Mouse (Mus musculus): Measurements from ENCODE around the gene Osbpl10. TPM values are rescaled to one million over a fixed set of nuclear protein-coding genes. Genes with fewer than 3 reads are reported as not detected.
A peak's percentile ranks its signal among the peaks of the same experiment; 100 is the strongest.

The Osbpl10 gene
- total RNA-seq, 2 experiments from 2014 or later, result not detected

DNA sequence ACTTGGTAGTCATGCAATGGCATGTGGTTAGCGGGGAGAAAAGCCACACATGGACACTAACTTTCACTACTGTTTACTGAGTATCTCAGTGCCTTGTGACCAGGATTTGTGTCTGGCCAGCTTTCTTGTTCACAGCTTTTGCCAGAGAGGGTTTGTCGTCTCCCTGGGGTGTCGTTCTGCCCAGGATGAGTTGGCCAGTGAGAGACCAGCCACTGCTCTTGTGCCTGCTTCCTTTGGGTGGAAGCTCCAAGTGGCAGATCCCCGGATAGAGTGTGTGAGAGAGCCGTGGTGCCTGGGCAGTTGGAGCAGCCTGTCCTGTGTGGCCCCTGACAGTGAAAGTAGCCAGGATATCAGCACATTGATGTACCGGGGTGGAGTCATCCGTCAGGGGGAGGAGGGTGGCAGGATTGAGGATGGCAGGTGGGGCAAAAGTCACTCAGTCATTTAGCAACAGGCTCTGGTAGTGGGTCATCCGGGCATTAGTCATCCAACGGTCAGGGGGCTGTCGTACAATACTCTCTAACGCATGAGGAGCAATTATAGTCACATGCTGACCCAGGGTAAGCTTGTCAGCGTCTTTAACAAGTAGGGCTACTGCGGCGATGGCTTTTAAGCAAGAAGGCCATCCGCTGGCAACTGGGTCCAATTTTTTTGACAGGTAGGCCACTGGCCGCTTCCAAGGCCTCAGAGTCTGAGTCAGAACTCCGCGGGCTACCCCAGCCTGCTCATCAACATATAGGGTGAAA, 170.8 kb downstream of the Osbpl10 start:
- no peak for ATAC-seq (replicated peaks; ENCODE audit: poor library complexity)

DNA sequence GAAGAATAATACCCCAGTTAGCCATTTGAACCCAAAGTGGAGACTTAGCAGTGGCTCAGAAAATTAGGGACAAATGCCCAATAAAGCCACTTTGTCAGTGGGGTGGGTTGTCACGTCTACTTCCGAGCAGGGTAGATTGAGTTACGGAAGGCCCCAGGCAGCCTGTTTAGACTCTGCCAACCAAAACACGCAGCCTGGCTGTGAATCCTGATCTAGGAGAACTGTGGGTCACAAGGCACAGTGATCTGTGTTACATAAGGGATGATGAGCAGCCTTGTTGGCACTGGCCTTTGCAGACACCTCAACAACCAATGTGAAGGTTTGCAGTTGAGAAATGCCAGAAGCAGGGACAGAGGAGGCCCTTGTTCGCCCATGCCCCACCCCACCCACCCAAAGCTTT, 183.2 kb downstream of the Osbpl10 start:
- no peak for ATAC-seq (replicated peaks; ENCODE audit: poor library complexity)

DNA sequence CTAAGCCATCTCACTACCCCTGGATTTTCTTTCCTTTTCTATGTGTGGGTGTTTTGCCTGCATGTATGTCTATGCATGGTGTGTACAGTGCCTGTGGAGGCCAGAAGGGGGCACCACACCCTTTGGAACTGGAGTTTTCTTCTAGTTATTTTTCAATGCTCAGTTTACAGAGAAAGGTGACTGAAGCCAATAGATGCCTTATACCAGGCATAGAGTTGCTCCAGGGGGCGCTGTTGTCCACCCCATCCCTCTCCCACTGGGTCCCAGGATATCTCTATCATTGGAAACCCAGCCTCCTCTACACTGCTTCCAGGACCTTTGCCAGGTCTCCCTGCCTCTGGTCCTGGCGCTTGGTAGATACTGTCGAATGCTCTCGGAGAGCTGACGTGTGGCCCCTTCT, 184.7 kb downstream of the Osbpl10 start:
- ATAC-seq (replicated peaks; ENCODE audit: poor library complexity), result peak; percentile 78

DNA sequence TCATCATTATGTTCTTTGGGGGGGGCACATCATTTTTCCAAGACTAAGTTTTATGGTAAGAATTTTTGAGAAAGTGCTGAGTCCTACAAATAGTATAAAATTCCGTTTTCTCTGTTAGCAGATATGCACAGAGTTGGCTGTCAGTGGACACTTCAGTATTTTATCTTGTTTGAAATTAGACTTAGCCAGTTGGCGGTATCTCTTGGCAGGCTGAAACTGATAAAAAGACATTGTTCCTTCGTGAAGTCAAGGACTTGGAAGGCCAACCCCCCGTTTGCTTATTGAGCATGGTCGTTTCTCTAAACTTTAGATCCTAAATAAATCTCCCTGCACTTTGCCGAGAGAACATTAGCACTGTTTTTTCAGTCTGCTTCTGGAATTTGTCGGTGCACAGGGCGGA, 185.3 kb downstream of the Osbpl10 start:
- peak; percentile 20 for ATAC-seq (replicated peaks; ENCODE audit: poor library complexity)

DNA sequence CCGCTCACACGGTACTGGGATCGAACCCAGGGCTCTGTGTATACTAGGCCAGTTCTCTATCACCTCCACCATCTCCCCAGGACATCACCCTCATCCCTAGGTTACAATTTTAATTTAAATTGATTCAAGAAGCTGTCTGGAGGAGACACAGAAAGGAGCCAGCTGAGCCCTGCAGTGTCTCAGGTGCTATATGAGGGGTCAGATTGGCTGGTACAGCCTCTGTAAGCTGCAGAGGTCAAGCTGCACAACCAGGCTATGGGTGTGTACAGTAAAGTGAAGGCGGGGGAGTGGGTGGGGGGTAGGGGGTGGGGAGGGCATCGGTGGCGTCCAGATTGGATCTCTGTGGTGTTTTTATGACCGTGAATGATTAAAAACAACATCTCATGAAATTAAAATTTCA, 186.0 kb downstream of the Osbpl10 start:
- no peak for ATAC-seq (replicated peaks; ENCODE audit: poor library complexity)

DNA sequence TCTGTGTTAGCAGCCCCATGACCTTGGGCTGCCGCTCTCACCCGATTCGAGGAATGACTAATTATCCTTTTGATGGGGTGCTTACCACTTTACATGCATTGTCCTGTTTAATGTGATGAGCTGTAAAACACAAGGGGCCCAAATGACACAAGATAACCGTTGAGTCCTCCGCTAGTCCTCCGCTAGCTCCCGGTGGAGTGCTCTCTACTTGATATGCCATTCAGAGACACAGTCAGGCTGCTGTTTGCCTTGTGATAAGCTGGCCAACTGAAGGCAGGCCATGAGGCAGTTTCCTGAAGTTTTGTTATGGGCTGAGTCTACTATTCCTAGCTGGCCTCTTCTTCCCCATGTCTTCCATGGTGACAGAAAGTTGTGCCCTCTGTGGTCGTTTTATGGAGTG, 187.6 kb downstream of the Osbpl10 start:
- peak; percentile 67 for ATAC-seq (replicated peaks; ENCODE audit: poor library complexity)

DNA sequence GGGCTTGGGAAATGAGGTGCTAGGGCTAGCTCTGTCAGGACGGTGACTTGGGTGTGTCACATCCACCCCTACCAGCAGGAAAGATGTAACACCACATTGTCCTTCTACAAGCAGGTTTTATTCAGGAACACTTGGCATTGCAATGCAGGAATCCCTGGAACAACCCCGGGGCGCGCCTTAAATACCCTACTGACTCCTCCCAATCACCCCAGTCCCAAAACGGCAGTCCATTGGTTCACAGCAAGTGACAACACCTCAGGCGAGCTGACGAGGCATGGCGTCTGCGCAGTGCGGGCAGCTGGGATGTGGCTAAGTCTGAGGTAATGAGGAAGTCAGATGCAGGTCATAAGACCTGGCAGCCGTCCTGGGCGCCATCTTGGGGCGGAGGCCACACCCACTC, 191.2 kb downstream of the Osbpl10 start:
- ATAC-seq (replicated peaks; ENCODE audit: poor library complexity), result no peak

DNA sequence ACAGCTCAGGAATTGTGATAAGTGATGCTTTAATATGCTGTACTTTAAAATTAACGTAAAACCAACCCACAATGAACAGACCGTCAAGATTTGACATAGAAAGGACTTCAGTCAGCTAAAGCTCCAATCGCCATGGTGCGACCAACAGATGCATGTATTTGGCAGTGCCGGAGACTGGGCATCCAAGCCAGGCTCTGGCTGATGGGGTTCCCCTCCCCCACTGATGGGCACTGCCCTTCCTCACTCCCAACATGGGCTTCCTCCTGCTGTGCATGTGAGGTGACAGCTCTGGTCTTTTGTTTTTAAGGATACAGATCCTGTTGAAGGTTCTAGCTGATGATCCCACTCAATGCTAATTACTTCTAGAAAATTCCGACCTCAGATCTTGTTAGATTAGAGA, 193.7 kb downstream of the Osbpl10 start:
- ATAC-seq (replicated peaks; ENCODE audit: poor library complexity), result no peak

DNA sequence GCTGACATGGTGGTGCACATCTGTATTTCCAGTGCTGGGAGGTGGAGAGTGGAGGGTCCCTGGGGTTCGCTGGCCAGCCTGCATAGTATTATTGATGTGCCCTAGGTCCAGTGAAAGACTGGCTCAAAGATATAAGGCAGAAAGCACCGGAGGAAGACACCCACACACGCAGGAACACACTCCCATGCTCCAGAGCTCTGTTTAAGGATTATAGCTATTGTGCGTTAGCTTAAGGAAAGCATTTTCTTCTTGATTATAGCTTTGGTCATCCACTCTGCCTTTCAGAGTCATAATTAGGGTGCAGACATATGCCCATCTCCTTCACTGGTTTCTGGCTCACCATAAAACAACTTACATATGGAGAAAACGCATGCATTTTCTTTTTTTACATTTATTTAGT, 200.8 kb downstream of the Osbpl10 start:
- no peak for ATAC-seq (replicated peaks; ENCODE audit: poor library complexity)

DNA sequence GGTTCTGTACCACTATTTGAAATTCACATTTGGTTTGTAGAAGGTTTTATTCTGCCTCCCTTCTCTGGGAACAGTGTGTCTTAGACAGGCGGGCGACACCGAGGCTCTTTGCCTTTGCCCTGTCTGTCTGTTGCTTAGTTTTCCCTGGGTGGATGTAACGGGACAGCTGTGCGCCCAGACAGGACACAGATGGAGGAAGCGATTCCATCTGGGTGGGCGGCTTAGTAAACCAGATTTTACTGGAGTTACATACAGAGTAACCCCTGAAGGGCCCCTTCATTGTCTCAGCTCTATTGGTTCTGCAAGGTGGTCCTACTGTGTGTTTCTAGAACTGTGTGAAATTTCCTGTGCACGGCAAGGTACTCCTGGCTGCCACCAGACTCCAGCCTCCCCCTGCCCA, 201.6 kb downstream of the Osbpl10 start:
- 0 out of 2 replicates have a peak, but pooled peaks have one; percentile 20 for ATAC-seq (replicated peaks; ENCODE audit: poor library complexity)

DNA sequence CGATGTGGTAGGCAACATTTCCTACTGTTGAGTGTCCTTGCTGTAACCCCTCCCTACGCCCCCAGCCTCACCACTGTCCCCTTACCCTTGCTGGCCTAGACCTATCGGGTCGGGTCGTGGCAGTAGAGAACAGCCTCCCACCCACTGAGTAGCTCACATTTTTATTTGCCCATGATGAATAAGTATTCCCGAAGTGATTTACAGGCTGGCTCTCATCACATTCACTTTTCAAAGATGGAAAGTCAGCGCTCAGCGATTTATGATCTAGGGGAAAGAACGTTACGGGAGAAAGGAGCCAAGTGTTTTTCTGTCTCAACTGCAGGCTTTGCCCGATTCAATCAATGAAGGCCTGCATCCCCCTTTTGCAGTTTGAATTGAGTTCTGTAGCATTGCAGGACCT, 208.0 kb downstream of the Osbpl10 start:
- ATAC-seq (replicated peaks; ENCODE audit: poor library complexity), result no peak

DNA sequence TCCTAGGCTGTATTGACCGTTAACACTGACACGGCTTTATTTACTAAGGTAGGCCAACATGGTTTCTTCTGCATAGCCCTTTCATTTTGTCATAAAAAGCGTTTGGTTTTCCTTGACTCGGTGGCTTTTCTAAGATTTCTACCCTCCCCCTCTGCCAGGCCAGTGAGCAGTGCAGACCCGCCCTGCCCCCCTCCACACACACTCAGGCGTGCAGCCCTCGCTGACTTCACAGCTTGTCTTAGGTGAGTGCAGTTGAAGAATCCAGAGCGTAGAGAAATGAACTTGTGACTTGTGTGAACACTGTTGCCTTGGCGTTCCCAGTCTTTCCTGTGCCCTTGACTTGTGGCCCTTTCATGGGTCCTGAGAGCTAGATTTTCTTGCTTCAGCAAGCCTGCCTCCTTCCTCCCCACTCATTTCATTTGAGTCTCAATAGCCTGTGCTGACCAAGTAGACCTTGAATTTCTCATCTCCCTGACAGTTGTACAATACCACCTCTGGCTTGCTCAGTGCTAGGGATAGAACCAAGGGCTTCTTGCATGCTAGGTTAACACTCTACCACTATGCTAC, 212.1 kb downstream of the Osbpl10 start:
- ATAC-seq (replicated peaks; ENCODE audit: poor library complexity), result no peak

DNA sequence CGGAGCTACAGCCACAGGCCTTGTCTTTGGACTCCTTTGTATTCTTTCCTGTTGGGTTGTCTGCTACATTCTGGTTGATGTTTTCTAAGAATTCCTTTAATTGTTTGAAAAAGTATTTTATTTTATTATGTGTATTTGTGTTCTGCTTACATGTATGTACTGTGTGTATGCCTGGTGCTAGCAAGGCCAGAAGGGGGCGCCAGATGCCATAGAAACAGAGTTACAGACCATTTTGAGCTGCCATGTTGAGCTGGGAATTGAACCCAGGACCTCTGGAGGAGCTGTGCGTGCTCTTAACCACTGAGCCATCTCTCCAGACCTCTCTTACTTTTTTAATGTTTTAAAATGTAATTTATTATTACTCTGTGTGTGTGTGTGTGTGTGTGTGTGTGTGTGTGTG, 214.5 kb downstream of the Osbpl10 start:
- 0 out of 2 replicates have a peak, but pooled peaks have one; percentile 30 for ATAC-seq (replicated peaks; ENCODE audit: poor library complexity)

DNA sequence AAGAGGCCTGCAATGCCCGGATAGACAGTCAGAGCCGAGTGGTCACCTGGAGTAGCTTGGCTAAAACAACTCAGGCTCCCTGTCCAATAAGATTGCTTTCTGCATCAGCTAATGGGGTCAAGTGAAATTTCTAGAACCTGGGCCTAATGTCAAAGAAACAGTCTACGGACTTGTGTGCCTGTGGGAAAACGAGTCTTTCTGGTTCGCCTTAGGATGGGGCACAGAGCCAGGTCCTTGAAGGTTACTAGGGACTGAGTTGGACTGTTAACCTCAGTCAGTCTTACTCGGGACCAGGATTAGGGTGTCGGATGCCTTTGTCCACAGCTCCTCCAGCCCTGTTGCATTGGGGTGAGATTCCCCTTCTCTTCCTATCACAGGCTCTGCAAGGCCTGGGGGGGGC, 218.7 kb downstream of the Osbpl10 start:
- ATAC-seq (replicated peaks; ENCODE audit: poor library complexity), result no peak

DNA sequence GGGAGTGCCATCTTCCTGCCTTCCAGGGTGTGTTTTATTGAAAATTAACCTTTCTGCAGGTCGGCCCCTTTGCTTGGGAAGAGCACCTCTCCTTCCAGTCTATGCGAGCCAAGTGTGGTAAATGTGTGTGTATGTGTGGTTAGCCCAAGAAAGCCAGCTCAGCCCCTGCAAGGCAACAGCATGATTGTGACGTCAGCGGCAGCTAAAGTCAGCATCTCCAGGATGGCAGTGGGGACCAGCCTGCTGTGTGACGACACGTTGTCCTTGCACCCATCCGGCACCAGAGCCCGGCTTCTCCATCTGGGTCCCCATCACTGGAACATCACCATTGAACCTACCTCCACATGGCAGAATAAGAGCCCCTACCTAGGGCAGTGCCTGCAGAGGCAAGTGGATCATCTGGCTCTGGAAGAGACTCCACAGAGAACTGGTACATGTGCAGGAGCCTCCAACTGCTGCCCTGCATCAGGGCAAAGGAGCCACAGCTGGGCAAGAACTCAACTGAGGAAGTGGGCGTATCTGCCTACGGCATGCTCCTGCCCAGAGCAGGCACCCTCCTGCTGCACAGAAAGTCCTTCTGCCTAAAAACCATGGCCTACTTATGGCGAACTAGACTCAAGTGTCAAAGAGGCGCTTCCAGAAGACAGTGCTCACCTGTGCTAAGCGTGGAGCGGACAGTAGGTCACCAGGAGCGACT, 221.9 kb downstream of the Osbpl10 start:
- ATAC-seq (replicated peaks; ENCODE audit: poor library complexity), result peak; percentile 47

DNA sequence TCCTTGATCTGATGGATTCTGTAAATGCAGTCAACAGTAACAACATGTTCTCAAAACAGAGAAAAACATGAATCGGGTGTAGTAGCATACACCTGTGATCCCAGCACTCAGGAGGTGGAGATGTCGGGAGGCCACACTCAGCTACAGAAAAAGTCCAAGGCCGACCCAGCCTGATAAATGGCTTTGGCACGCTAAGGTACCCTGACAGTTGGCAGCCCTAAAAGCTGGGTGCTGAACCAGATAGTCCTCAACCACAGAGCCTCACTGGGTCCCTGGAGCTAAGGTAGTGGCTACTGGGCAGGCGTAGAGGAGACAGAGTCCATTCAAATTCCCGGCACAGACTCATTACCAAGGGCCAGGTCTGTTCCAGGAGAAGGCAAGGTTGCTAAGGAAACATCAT, 222.9 kb downstream of the Osbpl10 start:
- peak; percentile 42 for ATAC-seq (replicated peaks; ENCODE audit: poor library complexity)

DNA sequence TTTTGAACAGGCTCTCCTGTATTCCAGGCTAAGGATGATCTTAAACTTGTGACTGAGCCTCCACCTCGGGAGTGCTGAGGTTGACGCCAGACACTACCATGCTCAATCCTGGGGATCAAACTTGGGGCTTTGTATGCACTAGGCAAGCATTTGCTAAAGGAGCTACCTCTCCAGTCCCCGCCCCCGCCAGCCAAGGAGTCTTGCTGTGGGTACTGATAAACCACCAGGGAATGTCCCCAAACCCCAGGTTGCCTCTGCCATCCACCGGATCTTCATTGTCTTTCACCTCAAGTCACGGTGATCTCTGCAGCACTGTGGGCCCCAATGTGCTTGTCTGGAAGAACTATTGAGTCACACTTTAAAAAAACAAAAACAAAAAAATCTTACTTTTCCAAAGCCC, 224.8 kb downstream of the Osbpl10 start:
- peak; percentile 23 for ATAC-seq (replicated peaks; ENCODE audit: poor library complexity)

DNA sequence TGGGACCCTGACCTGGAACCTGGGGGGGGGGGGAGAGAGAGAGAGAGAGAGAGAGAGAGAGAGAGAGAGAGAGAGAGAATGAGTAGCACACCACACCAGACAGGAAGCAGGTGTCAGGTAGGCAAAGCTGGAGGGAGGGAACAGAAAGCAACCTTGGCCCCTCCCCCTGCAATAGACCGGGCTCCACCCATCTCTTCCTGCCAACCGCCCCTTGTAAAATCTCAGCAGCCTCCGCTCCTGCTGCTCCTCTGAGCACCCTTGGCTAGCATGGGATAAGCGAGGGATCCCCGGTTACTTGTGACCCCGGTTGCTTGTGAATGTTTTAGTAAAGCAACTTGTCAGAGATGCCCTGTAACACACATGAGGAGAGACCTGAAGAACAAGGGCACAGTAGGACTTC, 227.1 kb downstream of the Osbpl10 start:
- peak; percentile 32; the same call in 1 of the 2 replicates for ATAC-seq (replicated peaks; ENCODE audit: poor library complexity)

DNA sequence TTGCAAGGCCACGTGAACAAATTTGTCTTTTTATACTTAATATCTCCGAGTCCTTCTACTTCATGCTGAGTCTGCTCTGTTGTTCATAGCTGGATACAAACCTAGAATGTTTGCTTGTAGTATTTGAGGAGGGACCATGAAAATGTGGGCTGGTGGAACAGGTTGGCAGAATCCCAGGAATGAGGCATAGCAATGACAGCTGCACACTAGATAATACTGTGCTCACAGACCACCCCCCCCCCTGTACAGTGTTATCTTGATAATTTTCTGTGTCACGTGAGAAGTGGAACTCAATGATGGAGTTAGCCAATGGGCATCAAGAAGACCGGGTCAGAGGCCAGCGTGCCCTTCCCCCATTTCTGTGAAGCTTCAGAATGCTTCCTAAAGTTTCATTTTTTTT, 227.8 kb downstream of the Osbpl10 start:
- peak; percentile 35 for ATAC-seq (replicated peaks; ENCODE audit: poor library complexity)

DNA sequence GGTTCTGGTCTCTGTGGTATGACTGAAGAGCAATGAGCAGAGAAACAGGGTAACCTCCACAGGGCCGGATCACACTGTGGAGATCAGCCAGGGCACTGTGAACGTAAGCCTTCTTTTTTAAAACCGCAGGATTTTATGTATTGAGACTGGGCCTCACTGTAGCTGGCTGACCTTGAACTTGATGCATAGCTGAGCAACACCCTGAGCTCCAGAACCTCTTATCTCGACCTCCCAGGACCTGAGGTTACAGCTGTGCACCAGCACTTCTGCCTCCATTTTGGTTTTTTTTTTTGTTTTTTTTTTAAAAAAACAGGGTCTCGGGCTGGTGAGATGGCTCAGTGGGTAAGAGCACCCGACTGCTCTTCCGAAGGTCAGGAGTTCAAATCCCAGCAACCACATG, 231.4 kb downstream of the Osbpl10 start:
- ATAC-seq (replicated peaks; ENCODE audit: poor library complexity), result peak; percentile 88

DNA sequence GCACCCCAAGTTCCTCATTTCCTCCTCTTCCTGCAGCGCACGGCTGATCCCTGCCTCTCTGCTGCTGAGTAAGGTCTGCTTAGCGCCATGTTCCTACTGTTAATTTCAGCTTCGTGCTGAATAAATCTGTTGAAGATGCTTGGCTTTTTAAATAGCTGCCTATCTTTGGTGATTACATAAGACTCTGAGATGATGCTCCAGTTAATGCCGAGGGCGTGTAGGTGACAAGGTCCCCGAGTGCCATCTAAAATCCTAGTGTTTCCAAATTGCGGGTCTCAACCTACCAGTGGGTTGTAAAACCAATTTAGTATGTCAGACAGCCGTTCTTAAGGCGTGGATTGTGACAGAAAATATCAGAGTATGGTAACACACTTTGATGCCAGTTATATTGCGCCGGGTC, 232.2 kb downstream of the Osbpl10 start:
- no peak for ATAC-seq (replicated peaks; ENCODE audit: poor library complexity)

DNA sequence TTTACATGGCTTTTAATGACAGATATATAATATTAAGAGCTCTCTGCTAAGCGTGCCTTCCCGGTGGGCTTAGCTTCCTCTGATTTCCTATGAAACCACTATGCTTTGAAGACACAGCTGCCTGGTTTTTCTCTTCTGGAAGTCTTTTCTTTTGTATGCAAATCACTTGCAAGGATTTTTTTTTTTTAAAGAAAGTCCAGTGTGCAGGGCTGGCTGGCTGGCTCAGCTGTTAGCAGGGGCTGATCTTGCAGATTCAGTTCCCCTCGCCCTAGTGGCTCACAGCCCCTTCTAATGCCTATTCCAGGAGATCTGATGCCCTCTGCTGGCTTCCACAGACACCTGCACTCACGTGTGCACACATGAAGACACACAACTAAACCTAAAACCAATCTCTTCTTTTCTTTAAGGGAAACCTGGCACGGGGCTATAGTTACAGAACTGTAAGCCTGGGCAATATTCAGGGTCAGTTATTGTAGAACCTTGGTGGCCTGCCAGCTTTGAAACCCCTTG, 235.4 kb downstream of the Osbpl10 start:
- ATAC-seq (replicated peaks; ENCODE audit: poor library complexity), result no peak

Measured in megakaryocyte progenitor cell, adult 5-6 weeks (primary cell).